Mouse (Mus musculus) brain, embryonic 14.5 days (tissue): ENCODE measurements at regions not wholly inside any gene's neighbourhood (a gene's known extent, or its start where the extent isn't known, plus 50 kb on each side); places are given as distances from the start of the nearest gene placed in this dataset.

Experiments
- CTCF ChIP-seq: fragments of 200-500 bp; IDR thresholded peaks from 2 replicates; pipeline ENCODE4 v1.5.1; 2012; ENCODE audit warnings: inconsistent platforms, mild to moderate bottlenecking, moderate library complexity, borderline replicate concordance; ENCODE audit not compliant: insufficient read depth, insufficient read length; ENCODE audit errors: extremely low read depth
- POLR2A ChIP-seq: fragments of 200-500 bp; IDR thresholded peaks from 2 replicates; pipeline ENCODE4 v1.6.1; 2012; ENCODE audit warnings: mild to moderate bottlenecking, inconsistent platforms, borderline replicate concordance; ENCODE audit not compliant: poor library complexity, insufficient read depth, insufficient read length, severe bottlenecking; ENCODE audit errors: extremely low read depth

DNA sequence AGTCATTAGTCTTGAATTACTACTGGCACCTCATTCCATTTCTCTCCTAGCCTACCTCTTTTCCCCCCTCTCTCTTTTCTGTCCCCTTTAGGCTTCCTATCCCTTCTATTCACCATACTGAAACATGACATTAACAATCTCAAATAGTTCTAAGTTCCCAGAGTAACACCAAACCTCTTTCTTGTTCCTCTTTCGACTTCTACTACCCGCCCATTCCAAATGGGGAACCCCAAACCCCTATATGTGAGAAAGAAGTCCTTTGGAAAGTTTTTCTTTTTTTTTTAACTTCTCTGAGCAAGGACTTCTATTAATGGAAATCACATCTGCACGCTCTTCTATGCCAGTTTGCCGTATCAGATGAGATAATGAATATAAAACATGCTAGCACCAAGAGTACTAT lies 97.7 kb upstream of the Acvr2a start:
- TF ChIP-seq POLR2A (no peak), CTCF (no peak)
